Mouse (Mus musculus): ENCODE results near the gene Slf1. TPM values are rescaled to one million over a fixed set of nuclear protein-coding genes. Genes with fewer than 3 reads are reported as not detected.

The Slf1 gene
- polyA plus RNA-seq (2012; rRNA removed): 2.6 and 3.1 TPM in 2 replicates

DNA sequence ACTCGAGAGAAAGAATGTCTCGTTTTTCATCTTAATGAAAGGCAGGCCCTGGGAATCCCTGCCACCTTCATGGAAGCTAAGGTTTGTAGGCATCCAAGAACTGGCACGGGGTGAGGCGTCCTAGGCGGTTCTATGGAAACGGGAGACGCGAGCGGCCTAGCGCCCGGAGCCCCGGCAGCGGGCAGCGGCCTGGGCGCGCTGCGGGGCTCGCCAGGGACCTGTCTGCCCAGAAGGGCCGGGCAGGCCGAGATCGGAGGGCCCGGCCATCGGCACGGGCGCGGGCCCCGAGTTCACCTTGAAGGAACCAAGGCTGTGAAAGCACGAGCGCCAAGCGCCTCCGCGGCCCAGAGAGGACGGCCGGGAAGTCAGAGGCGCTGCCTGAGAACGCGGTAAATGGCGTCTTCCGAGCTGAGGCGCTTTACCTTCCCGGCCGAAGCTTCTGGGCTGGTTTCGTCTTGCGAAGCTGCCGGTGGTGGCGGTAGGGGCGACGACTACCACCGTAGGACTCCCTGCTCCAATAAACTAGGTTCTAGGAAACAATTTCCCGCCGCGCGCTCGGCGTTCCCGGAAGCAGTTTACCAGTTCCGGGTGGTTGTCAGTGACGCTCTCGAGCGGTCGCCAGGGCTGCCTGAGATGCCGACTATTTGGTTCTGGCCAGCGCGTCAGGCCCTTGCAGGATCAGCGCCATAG is at the start of gene Slf1, which contains the start of gene 2210408I21Rik:
Slf1 (minus strand) TSS at position 543 of the 690 bp plus-strand sequence.
2210408I21Rik (plus strand) TSS at position 610 of the 690 bp plus-strand sequence.

Other genes starting within 250 kb of the Slf1 start
- 0.15 and 0.56 TPM in 2 replicates for gene 2210408I21Rik, start 67 bp upstream of the Slf1 start, polyA plus RNA-seq (2012; rRNA removed)

Data from colon, adult 2 months (tissue).